Mouse (Mus musculus) lung, postnatal 0 days (tissue): ENCODE measurements around the gene Tfec. TPM values are rescaled to one million over a fixed set of nuclear protein-coding genes. Genes with fewer than 3 reads are reported as not detected.
A peak's percentile ranks its signal among the peaks of the same experiment; 100 is the strongest.

Experiments used
- ATAC-seq: fragments of 200-750 bp; cut with Nextera tagmentation; 2 replicates; pipeline ENCODE4 v1.8.0; 2017; ENCODE audit warnings: moderate library complexity
- DNase-seq: peaks from one replicate; pipeline ENCODE4 v3.0.0-alpha.2; 2016; ENCODE audit warnings: low spot score
- H3K27ac ChIP-seq: fragments of 300-500 bp; sonication (generic); 2 replicates; pipeline ENCODE4 v1.5.1; 2014; ENCODE audit warnings: antibody characterized with exemption, mild to moderate bottlenecking, low read length, mixed read lengths
- H3K27me3 ChIP-seq: fragments of 300-500 bp; sonication (generic); replicated peaks from 2 replicates; pipeline ENCODE4 v1.6.1; 2014; ENCODE audit warnings: low read length, mixed read lengths; ENCODE audit not compliant: insufficient read depth
- H3K36me3 ChIP-seq: fragments of 300-500 bp; sonication (generic); 2 replicates; pipeline ENCODE4 v1.6.1; 2014; ENCODE audit warnings: low read length, mixed read lengths; ENCODE audit not compliant: insufficient read depth
- H3K4me1 ChIP-seq: fragments of 300-500 bp; sonication (generic); 2 replicates; pipeline ENCODE4 v1.6.1; 2014; ENCODE audit warnings: antibody characterized with exemption, low read depth, low read length, mixed read lengths; ENCODE audit not compliant: insufficient read depth
- H3K4me2 ChIP-seq: fragments of 300-500 bp; sonication (generic); replicated peaks from 2 replicates; pipeline ENCODE4 v1.6.1; 2014; ENCODE audit warnings: low read depth, mild to moderate bottlenecking, low read length, moderate library complexity, mixed read lengths
- H3K4me3 ChIP-seq: fragments of 300-500 bp; sonication (generic); 2 replicates; pipeline ENCODE4 v1.5.1; 2014; ENCODE audit warnings: low read depth, low read length
- H3K9ac ChIP-seq: fragments of 300-500 bp; sonication (generic); replicated peaks from 2 replicates; pipeline ENCODE4 v1.6.1; 2014; ENCODE audit warnings: low read depth, mild to moderate bottlenecking
- H3K9me3 ChIP-seq: fragments of 300-500 bp; sonication (generic); 2 replicates; pipeline ENCODE4 v1.6.1; 2016; ENCODE audit warnings: low read length, mixed read lengths
- CTCF ChIP-seq: IDR thresholded peaks from 2 replicates; pipeline ENCODE4 v1.5.1; 2016; ENCODE audit warnings: antibody characterized with exemption, mild to moderate bottlenecking
- EP300 ChIP-seq: IDR thresholded peaks from 2 replicates; pipeline ENCODE4 v1.6.1; 2016; ENCODE audit warnings: antibody characterized with exemption, mild to moderate bottlenecking, control low read depth
- WGBS: fragments of 180-500 bp; shearing (Covaris S2); extraction: QIAGEN DNeasy Blood & Tissue Kit; methylation state at CpG from one replicate; pipeline ENCODE4 v1.1.7; 2014; 5-methylcytosine and 5-hydroxymethylcytosine counted together
- polyA plus RNA-seq: library from polyadenylated mRNA; unstranded; fragments of >200 nt; fragmentation: Nextera tagmentation; extraction: Ambion mirVana; gene quantifications from 2 replicates; pipeline ENCODE4 v1.2.1, GENCODE M21; 2015

The Tfec gene
- polyA plus RNA-seq, 1 experiment from 2014 or later: 3.9 TPM

GRCm38 (mm10) chr6:16806302-16806701 is 91.9 kb downstream of the Tfec start:
- Histone ChIP-seq H3K36me3 (no peaks in the 10 kb centered on the region), H3K9ac (no peak overlapping the region), H3K4me2 (no peak overlapping the region), H3K9me3 (no peaks in the 10 kb centered on the region), H3K27ac (no peak overlapping the region), H3K4me1 (no peaks in the 10 kb centered on the region), H3K4me3 (no peak overlapping the region), H3K27me3 (no peaks in the 10 kb centered on the region)
- ATAC-seq: no peak
- DNase-seq: no peak
- WGBS: 76% methylated on average over 1 of the region's 1 CpGs
- TF ChIP-seq CTCF: no peak
- TF ChIP-seq EP300: no peak

DNA sequence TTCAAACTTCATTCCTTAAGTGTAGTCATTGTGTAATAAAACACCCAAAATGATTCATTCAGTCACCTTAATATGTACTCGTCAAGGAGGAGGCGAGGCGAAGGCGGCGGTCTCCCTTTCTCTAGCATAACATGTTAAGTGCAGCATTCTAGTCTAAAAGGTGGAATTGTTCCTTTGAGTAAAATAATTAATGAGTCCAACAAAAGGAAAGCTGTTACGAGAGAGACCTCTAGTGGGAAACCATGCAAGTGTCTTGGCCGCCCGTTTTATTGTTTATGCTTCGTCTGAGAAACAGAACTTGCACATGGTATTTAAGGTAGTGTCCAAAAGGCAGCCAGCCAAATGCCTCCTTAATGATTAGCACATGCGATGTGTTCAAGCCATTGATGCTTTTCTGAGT is 100.6 kb downstream of the Tfec start:
- 12% methylated on average over 10 of the region's 10 CpGs for WGBS
- Histone ChIP-seq H3K27ac (no peak overlapping the region), H3K9ac (no peak overlapping the region), H3K9me3 (no peaks in the 10 kb centered on the region), H3K4me3 (no peak overlapping the region), H3K4me1 (no peaks in the 10 kb centered on the region), H3K4me2 (no peak overlapping the region; the same call in 1 of the 2 replicates), H3K36me3 (no peaks in the 10 kb centered on the region), H3K27me3 (no peaks in the 10 kb centered on the region)
- TF ChIP-seq EP300 (no peak), CTCF (peak; percentile 62)
- DNase-seq (peak; percentile 67), ATAC-seq (no peak)

GRCm38 (mm10) chr6:16796914-16797313 is 101.3 kb downstream of the Tfec start:
- no peak for TF ChIP-seq CTCF
- no peaks in the 10 kb centered on the region for H3K36me3 ChIP-seq
- no peaks in the 10 kb centered on the region for H3K4me1 ChIP-seq
- 44% methylated on average over 9 of the region's 9 CpGs for WGBS
- no peak for DNase-seq
- no peaks in the 10 kb centered on the region for H3K27me3 ChIP-seq
- no peak overlapping the region for H3K9ac ChIP-seq
- H3K4me3 ChIP-seq: no peak overlapping the region
- H3K4me2 ChIP-seq: no peak overlapping the region
- H3K9me3 ChIP-seq: no peaks in the 10 kb centered on the region
- ATAC-seq: no peak
- no peak overlapping the region for H3K27ac ChIP-seq

DNA sequence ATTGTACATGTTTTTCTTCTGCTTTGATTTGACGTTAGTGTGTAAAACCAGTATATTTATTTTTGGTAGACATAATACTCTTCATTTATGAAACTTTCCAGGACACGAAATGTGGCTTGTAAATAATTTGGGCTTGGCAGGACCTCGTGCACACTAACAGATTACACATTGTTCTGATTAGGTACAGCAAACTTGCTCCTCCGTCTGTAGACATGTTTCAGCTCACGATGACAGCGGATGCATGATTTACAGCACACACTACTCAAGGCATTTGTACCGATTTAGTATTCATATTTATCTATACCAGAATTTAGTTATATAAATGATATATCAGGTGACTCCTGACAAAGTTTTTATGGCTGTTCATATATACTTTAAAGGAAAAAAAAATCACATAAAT is 104.2 kb downstream of the Tfec start:
- 49% methylated on average over 7 of the region's 7 CpGs for WGBS
- DNase-seq: no peak
- no peak for ATAC-seq

GRCm38 (mm10) chr6:16785166-16785565 is 113.1 kb downstream of the Tfec start:
- Histone ChIP-seq H3K4me3 (no peak overlapping the region), H3K9ac (no peak overlapping the region), H3K36me3 (no peaks in the 10 kb centered on the region), H3K4me2 (no peak overlapping the region), H3K9me3 (no peaks in the 10 kb centered on the region), H3K27me3 (no peaks in the 10 kb centered on the region), H3K27ac (no peak overlapping the region), H3K4me1 (no peaks in the 10 kb centered on the region)
- ATAC-seq (peak; percentile 9; the same call in 1 of the 2 replicates), DNase-seq (no peak)
- WGBS: 48% methylated on average over 3 of the region's 3 CpGs
- TF ChIP-seq CTCF: no peak
- TF ChIP-seq EP300: no peak

More for the DNA sequence above, 104.2 kb downstream of the Tfec start:
- H3K4me2 ChIP-seq: no peak overlapping the region
- H3K9me3 ChIP-seq: no peaks in the 10 kb centered on the region
- TF ChIP-seq EP300 (no peak), CTCF (no peak)
- no peak overlapping the region for H3K9ac ChIP-seq
- H3K27me3 ChIP-seq: no peaks in the 10 kb centered on the region
- H3K27ac ChIP-seq: no peak overlapping the region
- H3K36me3 ChIP-seq: no peaks in the 10 kb centered on the region
- H3K4me1 ChIP-seq: no peaks in the 10 kb centered on the region
- H3K4me3 ChIP-seq: no peak overlapping the region

Other genes starting within 250 kb of the Tfec start
- gene Tes, start 166.7 kb upstream of the Tfec start, polyA plus RNA-seq: 50.5 and 52.7 TPM in 2 replicates